Mouse (Mus musculus): ENCODE results near the gene Pam16. TPM values are rescaled to one million over a fixed set of nuclear protein-coding genes. Genes with fewer than 3 reads are reported as not detected.

Pam16 gene
- total RNA-seq, 2 experiments from 2014 or later = 72.1 to 86.6 TPM

DNA sequence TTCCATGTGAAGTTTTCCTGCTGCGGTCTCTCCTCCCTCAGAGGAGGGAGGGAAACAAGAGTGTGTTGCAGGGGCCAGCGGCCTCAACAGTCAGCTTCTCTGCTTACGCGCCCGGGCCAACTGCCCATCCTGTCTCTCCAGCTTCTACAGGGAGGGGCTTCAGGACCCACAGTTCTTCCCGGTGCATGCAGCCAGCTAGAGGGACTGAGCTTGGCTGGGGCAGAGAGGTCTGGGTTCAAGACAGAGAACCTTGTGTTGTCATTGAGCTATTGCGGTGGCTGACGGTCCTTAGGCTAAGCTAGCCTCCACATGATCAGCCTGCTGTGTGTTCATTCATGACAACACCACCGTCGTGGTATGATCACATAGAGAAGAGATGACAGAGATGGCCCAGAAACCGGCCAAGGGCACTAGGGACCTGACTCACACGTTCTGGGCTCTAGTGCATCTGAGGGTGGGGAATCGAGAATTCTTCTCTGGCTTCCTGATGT, 22.9 kb upstream of the Pam16 start:
- no peak for DNase-seq (ENCODE audit: low spot score in 2 of 2)

GRCm38 (mm10) chr16:4646831-4647230, 22.0 kb upstream of the Pam16 start:
- no peak for DNase-seq (ENCODE audit: low spot score in 2 of 2)

DNA sequence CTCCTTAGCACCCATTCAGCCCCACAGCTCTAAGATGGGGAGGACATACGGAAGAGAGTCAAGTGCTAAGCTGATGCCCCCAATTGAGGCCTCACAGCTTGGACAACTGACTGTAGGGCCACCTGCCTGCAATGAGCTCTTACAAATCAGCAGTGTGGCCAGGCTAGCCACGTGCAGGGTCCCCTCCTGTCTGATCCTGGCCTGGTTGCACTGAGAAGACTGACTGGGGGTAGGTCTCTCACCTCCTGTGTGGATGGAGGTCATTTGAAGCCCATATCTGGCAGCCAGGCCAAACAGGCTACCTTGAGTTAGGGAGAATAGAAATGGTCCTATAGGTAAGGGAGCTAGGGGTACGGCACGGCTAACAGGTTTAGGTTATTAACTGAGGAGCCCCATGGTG, 21.1 kb upstream of the Pam16 start:
- DNase-seq (ENCODE audit: low spot score in 2 of 2) = no peak

GRCm38 (mm10) chr16:4643670-4644419, 19.1 kb upstream of the Pam16 start:
- DNase-seq (ENCODE audit: low spot score in 2 of 2) = peak; percentile 71 to 84

- no peak for DNase-seq (ENCODE audit: low spot score in 2 of 2)
These were observed 18.1 kb upstream of the Pam16 start for GRCm38 (mm10) chr16:4642937-4643336.

DNA sequence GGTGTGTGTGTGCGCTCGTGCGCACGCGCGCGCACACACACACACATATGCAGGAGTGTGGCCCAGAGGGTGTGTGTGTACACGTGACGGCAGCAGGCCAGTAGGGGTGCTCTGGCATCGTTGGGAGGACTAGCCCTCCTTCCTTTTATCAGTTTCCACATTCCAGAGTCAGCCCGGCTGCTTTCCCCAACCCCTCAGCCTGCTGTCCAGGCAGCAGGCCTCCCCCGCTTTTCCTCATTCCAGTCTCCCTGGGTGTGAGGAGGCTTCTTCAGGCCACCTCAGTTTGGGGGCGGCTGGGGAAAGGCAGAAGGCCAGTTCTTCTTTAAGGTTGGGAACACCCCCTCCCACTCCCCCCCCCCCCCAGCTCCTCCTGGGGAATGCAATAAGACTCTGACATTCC, 17.4 kb upstream of the Pam16 start:
- peak; percentile 63 to 78 for DNase-seq (ENCODE audit: low spot score in 2 of 2)

DNA sequence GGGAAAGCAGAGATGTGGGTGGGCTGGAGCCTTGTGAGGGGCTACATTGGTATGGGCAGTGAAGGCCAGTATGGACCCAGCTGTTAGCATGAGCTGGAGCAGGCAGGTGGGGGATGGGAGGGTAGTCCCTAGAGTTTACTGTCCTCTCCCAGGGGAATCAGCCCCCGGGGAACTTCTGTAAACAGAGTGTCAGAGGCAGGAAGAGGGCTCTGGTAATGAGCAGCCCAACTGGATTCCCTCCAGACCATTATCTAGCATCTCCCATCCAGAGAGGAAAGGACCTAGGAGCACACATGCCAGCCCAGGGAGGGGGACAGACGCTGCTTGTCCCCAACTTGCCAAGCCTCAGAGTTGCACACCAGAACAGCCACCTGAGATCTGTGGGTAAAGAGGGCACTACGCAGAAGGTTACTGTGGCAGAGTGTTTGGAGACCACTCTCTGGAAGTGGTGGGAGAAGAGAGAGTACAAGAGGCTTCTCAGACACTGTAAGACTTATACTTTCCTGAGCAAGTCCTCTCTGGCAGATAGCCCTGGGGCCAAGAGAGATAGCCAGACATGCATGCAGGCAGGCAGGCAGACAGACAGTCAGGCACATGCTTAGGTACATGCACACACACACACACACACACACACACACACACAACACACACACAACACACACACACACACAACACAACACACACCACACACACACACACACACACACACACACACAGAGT, 16.5 kb upstream of the Pam16 start:
- DNase-seq (ENCODE audit: low spot score in 2 of 2) = no peak

GRCm38 (mm10) chr16:4640267-4641005, 15.6 kb upstream of the Pam16 start:
- DNase-seq (ENCODE audit: low spot score in 2 of 2) = no peak

- peak; percentile 74 to 82 for DNase-seq (ENCODE audit: low spot score in 2 of 2)
These were observed 15.0 kb upstream of the Pam16 start, which contains the start of the genes Vasn and Dnaja3 for GRCm38 (mm10) chr16:4639831-4640237. Gene Vasn, plus strand, starts transcription at chr16:4639941. Gene Dnaja3, plus strand, starts transcription at chr16:4639989.

GRCm38 (mm10) chr16:4638891-4639390, 14.2 kb upstream of the Pam16 start:
- DNase-seq (ENCODE audit: low spot score in 2 of 2) = no peak

DNA sequence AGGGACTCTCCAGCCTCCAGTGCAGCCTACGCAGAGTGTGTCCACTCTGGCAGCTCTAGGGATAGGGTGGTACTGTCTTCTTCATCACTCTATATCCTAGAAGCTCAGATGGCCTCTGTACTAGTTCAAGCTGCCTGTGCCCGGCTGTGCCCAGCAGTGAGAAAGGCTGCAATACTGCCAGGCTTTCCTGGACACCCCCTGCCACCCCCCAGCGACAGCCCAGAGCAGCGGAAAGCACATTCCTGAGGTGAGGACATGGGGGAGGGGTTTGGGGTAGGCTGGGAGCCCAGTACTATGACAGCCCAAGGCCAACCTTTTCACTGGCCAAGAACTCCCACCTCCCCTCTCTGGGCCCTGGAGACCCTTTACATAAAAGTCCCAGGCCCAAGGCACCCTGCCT, 11.0 kb upstream of the Pam16 start:
- DNase-seq (ENCODE audit: low spot score in 2 of 2) = no peak

DNA sequence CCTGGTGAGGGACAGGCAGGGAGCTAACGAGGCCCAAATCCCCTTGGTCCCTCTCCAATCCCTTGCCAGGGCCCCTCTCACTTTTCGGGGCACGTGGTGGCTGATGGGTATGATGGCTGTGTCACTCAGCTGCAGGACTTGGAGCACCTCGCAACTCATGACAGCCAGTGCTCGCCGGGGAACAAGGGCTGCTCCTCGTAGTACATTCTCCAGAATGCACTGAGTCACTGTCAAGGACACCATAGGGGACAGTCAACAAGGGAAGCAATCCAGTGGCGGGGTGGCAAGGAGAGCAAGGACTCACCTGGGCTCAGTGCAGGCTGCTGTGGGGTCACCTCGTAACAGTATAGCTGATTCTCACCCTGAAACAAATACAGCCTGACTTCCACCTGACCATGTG, 9.9 kb upstream of the Pam16 start:
- DNase-seq (ENCODE audit: low spot score in 2 of 2) = no peak

- no peak for DNase-seq (ENCODE audit: low spot score in 2 of 2)
These were observed 8.9 kb upstream of the Pam16 start for GRCm38 (mm10) chr16:4633661-4634060.

GRCm38 (mm10) chr16:4632050-4632449, 7.3 kb upstream of the Pam16 start:
- DNase-seq (ENCODE audit: low spot score in 2 of 2) = no peak

- peak; percentile 77 to 83 for DNase-seq (ENCODE audit: low spot score in 2 of 2)
These were observed 5.2 kb upstream of the Pam16 start for GRCm38 (mm10) chr16:4629950-4630349.

DNA sequence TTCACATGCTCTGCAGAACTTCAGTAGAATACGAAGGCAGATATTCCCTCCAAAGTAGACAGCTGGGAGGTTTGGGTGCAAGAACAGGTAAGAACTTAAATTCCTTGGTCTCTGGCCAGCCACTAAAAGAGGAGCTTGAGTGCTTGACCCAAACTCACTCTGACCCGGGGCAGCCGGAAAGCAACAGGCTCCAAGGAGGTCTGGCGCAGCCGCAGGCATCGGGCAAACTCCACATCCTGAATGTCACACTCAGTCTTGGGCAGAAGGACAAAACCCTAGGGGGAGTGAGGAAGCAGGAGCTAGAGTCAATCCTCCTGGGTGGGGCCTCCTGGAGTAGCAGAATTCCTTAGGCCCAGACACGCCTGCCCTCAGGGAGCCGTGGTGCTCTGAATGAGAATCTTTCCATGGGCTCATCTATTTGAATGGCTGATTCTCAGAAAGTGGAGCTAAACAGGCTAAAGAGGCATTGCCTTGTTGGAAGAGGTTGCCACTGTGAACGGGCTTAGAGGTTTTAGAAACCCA, 4.2 kb upstream of the Pam16 start:
- no peak for DNase-seq (ENCODE audit: low spot score in 2 of 2)

DNA sequence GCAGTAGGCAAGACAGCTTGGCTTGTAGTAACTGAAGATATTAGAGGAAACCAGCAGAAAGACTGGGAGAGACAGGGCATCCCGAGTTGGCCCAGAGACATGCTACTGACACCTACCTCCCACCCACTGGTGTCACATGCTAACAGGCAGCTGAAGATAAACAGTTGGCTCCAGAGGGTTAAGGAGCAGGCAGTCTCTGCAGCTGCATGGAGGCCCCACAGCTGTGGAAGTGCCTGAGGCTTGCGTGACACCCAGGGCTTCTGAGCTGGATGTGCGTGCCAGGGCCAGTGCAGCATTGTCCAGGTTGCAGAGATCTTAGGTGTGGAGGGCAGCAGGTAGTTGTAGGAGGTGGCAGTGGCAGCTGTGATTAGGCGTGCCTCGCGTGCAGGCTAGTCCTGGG, 2.3 kb upstream of the Pam16 start:
- DNase-seq (ENCODE audit: low spot score in 2 of 2) = no peak

DNA sequence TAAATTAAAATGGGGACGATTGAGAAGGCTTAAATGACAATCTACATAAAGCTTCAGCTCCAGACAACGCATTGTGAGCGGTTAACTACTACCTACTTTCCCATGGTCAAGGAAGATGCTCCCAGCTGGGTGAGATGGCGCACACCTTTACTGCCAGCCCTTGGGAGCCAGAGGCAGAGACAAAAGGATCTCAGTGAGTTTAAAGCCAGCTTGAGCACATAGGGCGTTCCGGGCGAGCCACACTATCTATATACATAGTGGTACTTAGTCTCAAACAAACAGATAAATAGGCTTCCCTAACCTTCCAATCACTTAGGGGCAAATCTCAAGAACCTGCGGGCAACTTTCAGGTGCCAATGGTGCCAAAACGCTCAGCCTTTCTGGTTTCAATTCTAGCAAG, 714 bp downstream of the Pam16 start:
- no peak for DNase-seq (ENCODE audit: low spot score in 2 of 2)

DNA sequence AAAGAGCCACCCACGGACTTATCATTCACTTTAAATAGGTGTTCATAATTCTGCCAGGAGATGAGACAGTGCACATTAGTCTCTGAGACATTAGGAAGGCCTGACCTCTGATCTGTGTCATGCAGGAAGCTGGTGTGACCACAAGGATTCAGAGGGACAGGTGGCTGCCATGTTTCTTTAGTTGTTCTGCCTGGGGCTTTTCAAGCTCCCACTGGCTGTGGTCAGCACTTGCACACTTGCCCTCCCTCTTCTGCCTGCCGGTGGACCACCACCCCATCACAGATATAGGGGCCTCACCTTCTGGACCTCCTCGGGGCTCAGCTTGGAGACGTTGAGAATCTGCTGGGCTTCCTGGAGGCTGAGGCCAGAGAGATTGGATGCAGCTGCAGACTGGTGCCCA, 8.0 kb downstream of the Pam16 start:
- DNase-seq (ENCODE audit: low spot score in 2 of 2) = no peak

GRCm38 (mm10) chr16:4615297-4615696, 9.5 kb downstream of the Pam16 start:
- no peak for DNase-seq (ENCODE audit: low spot score in 2 of 2)

DNA sequence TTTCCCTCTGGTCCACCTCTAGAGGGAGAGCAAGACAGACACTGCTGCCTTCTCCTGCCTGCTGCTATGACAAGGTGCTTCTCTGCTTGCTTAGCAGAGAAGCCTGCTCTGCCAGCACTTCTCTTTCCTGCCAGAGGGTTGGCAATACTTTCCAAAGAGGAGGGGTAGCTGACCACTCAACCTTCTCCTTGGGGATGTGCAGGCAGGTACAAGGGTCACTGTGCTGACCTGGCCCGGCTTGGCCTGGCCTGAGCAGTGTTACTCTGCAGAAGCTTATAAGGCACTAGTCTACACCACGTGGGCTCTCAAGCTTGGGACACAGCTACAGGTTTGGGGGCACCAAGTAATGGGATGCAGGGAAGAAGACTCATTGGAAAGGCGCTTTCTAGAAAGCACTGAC, 10.1 kb downstream of the Pam16 start:
- DNase-seq (ENCODE audit: low spot score in 2 of 2) = no peak

Data from left cerebral cortex, adult 18-20 months (tissue).